Mouse (Mus musculus): Measurements from ENCODE around the gene Trpm6.

Gene Trpm6

GRCm38 (mm10) chr19:18749598-18750339 is at the start of gene Trpm6:
Gene Trpm6 (plus strand): TSS chr19:18749983.
- in situ Hi-C loops (cut with MboI, MseI), result loop anchor here (5.0 to 25.0 kb wide), 2 partner anchors 1362 to 1487 kb away; partner anchors contain the start of gene Rfk

- in situ Hi-C loops (cut with MboI, MseI), result no loop called here
These were observed 41.7 kb upstream of the Trpm6 start for GRCm38 (mm10) chr19:18708101-18708500.

- in situ Hi-C loops (cut with MboI, MseI), result loop anchor here (5.0 to 10.0 kb wide), 2 partner anchors 44 to 124 kb away; no protein-coding TSS in a partner anchor
These were observed 38.9 kb upstream of the Trpm6 start for GRCm38 (mm10) chr19:18710903-18711302.

- in situ Hi-C loops (cut with MboI, MseI), result loop anchor here (5.0 to 10.0 kb wide), 2 partner anchors 44 to 123 kb away; no protein-coding TSS in a partner anchor
These were observed 38.2 kb upstream of the Trpm6 start for GRCm38 (mm10) chr19:18711589-18711988.

GRCm38 (mm10) chr19:18712153-18712865 is 37.5 kb upstream of the Trpm6 start:
- in situ Hi-C loops (cut with MboI, MseI), result loop anchor here (5.0 to 10.0 kb wide), 2 partner anchors 45 to 122 kb away; no protein-coding TSS in a partner anchor

- in situ Hi-C loops (cut with MboI, MseI), result loop anchor here (5.0 to 10.0 kb wide), 2 partner anchors 46 to 122 kb away; no protein-coding TSS in a partner anchor
These were observed 36.9 kb upstream of the Trpm6 start, which contains the start of gene D030056L22Rik for GRCm38 (mm10) chr19:18712866-18713300. Gene D030056L22Rik (plus strand): TSS chr19:18713193.

- in situ Hi-C loops (cut with MboI, MseI), result loop anchor here (5.0 to 10.0 kb wide), 2 partner anchors 46 to 121 kb away; no protein-coding TSS in a partner anchor
These were observed 36.4 kb upstream of the Trpm6 start for GRCm38 (mm10) chr19:18713357-18713756.

- in situ Hi-C loops (cut with MboI, MseI), result loop anchor here (10.0 kb wide), 1 partner anchor 118 kb away; no protein-coding TSS in a partner anchor
These were observed 33.4 kb upstream of the Trpm6 start for GRCm38 (mm10) chr19:18716374-18716773.

- in situ Hi-C loops (cut with MboI, MseI), result no loop called here
These were observed 29.4 kb upstream of the Trpm6 start for GRCm38 (mm10) chr19:18720337-18720736.

GRCm38 (mm10) chr19:18725186-18725585 is 24.6 kb upstream of the Trpm6 start:
- in situ Hi-C loops (cut with MboI, MseI), result loop anchor here (25.0 kb wide), 1 partner anchor 1338 kb away; the partner anchor contains the start of gene Rfk

- in situ Hi-C loops (cut with MboI, MseI), result loop anchor here (25.0 kb wide), 1 partner anchor 1343 kb away; the partner anchor contains the start of gene Rfk
These were observed 19.5 kb upstream of the Trpm6 start for GRCm38 (mm10) chr19:18730255-18730654.

GRCm38 (mm10) chr19:18731077-18731476 is 18.7 kb upstream of the Trpm6 start:
- in situ Hi-C loops (cut with MboI, MseI), result loop anchor here (25.0 kb wide), 1 partner anchor 1344 kb away; the partner anchor contains the start of gene Rfk

GRCm38 (mm10) chr19:18735901-18736300 is 13.9 kb upstream of the Trpm6 start:
- in situ Hi-C loops (cut with MboI, MseI), result loop anchor here (25.0 kb wide), 1 partner anchor 1349 kb away; the partner anchor contains the start of gene Rfk

GRCm38 (mm10) chr19:18739146-18739545 is 10.6 kb upstream of the Trpm6 start:
- in situ Hi-C loops (cut with MboI, MseI), result loop anchor here (25.0 kb wide), 1 partner anchor 1352 kb away; the partner anchor contains the start of gene Rfk

- in situ Hi-C loops (cut with MboI, MseI), result loop anchor here (25.0 kb wide), 1 partner anchor 1357 kb away; the partner anchor contains the start of gene Rfk
These were observed 5.8 kb upstream of the Trpm6 start for GRCm38 (mm10) chr19:18743946-18744345.

- in situ Hi-C loops (cut with MboI, MseI), result loop anchor here (5.0 to 25.0 kb wide), 2 partner anchors 1359 to 1484 kb away; partner anchors contain the start of gene Rfk
These were observed 3.0 kb upstream of the Trpm6 start for GRCm38 (mm10) chr19:18746576-18747340.

GRCm38 (mm10) chr19:18747379-18747778 is 2.4 kb upstream of the Trpm6 start:
- in situ Hi-C loops (cut with MboI, MseI), result loop anchor here (5.0 to 25.0 kb wide), 2 partner anchors 1360 to 1485 kb away; partner anchors contain the start of gene Rfk

GRCm38 (mm10) chr19:18757191-18757590 is 7.4 kb downstream of the Trpm6 start:
- in situ Hi-C loops (cut with MboI, MseI), result no loop called here

- in situ Hi-C loops (cut with MboI, MseI), result no loop called here
These were observed 7.9 kb downstream of the Trpm6 start for GRCm38 (mm10) chr19:18757706-18758105.

GRCm38 (mm10) chr19:18758269-18758668 is 8.5 kb downstream of the Trpm6 start:
- in situ Hi-C loops (cut with MboI, MseI), result no loop called here

GRCm38 (mm10) chr19:18758916-18759315 is 9.1 kb downstream of the Trpm6 start:
- in situ Hi-C loops (cut with MboI, MseI), result no loop called here

Measured in T-helper 1 cell (primary cell).